Mouse (Mus musculus): ENCODE results near the gene Car1.
"Not testable (repeated sequence)": the region's sequence is repeated elsewhere in the genome, so short reads cannot be mapped to it uniquely, and the experiment has no call there.

The Car1 gene

GRCm38 (mm10) chr3:14782365-14782764 lies 25.8 kb downstream of the Car1 start:
- not testable (repeated sequence) for DNase-seq

GRCm38 (mm10) chr3:14780212-14780611 lies 28.0 kb downstream of the Car1 start:
- DNase-seq, result no peak

GRCm38 (mm10) chr3:14776497-14777162 lies 31.5 kb downstream of the Car1 start:
- not testable (repeated sequence) for DNase-seq

- DNase-seq, result not testable (repeated sequence)
Observed at GRCm38 (mm10) chr3:14774539-14774938, 33.6 kb downstream of the Car1 start.

- DNase-seq, result not testable (repeated sequence)
Observed at GRCm38 (mm10) chr3:14772473-14772872, 35.7 kb downstream of the Car1 start.

- DNase-seq, result no peak
Observed at GRCm38 (mm10) chr3:14764755-14765566, 43.2 kb downstream of the Car1 start.

- no peak for DNase-seq
Observed at GRCm38 (mm10) chr3:14755716-14756115, 52.5 kb downstream of the Car1 start.

GRCm38 (mm10) chr3:14746041-14746440 lies 62.1 kb downstream of the Car1 start:
- DNase-seq, result no peak

GRCm38 (mm10) chr3:14738261-14738660 lies 69.9 kb downstream of the Car1 start:
- no peak for DNase-seq

GRCm38 (mm10) chr3:14727496-14727895 lies 80.7 kb downstream of the Car1 start:
- DNase-seq, result not testable (repeated sequence)

GRCm38 (mm10) chr3:14725462-14725861 lies 82.7 kb downstream of the Car1 start:
- DNase-seq, result not testable (repeated sequence)

Measured in lung, postnatal 14 days (tissue).